Mouse (Mus musculus) cerebellum, adult 8-10 months (tissue): Measurements from ENCODE around the gene Coro1b.

Source experiments
- DNase-seq: peaks from one replicate; pipeline ENCODE4 v3.0.0; 2022

Coro1b gene

DNA sequence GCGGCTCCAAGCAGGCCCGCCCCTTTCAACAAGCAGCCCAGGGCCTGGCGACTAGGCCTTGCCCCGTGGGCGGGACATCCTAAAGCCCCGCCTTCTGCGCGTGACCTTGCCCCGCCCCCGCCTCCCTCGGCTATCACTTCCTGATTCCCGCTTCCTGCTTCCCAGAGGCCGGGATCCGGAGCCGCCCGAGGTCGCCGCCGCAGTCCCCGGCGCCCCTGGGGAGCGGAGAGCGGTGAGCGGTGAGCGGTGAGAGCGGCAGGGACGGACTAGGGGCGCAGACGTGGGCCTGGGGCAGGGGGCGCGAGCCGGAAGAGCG lies at the start of gene Coro1b:
Gene Coro1b (plus strand): TSS at position 129 of the 316 bp plus-strand sequence.
- peak; percentile 96 for DNase-seq

DNA sequence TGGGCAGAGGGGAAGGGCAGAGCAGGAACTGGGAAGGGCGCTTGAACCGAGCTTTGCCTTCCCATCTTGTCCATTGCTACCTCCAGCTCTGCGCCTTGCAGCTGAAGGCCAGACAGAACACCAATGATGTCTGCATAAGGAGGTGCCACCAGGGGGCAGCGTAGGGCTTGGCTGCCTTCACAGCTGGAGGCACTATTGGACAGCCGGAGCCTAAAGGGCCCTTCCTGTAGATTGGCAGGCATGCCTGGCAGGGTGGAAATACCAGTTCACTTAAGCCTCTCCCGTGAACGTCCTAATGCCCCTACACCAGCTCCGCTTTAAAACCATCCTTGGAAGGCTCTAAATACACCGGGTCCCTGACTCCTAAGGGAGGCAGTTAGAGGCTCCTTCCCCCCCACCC lies 49.4 kb upstream of the Coro1b start:
- peak; percentile 92 for DNase-seq

- DNase-seq: peak; percentile 74
Measured at GRCm38 (mm10) chr19:4099837-4100717, 48.3 kb upstream of the Coro1b start, which contains the start of gene Pitpnm1. Gene Pitpnm1, plus strand, starts transcription at chr19:4099998.

- DNase-seq: peak; percentile 85
Measured at GRCm38 (mm10) chr19:4100718-4101261, 47.6 kb upstream of the Coro1b start.

DNA sequence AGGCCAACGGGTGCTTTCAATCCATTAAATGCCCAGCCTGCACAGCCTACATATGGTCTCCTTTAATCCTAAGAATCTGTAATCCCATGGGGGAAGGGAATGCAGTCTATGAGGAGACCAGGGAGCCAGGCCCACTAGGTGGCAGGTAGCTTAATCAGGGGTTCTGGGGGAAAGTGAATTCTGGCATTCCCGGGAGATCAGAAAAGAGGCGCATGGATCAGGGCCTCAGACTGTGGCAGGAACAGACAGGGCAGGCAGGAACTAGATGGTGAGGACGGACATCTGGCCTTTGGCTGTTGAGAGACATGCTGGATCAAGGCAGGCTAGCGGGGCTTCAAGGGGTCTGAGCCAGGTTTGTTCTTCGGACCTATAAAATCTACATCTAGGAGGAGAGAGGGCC lies 47.0 kb upstream of the Coro1b start:
- DNase-seq: no peak

GRCm38 (mm10) chr19:4102049-4102448 lies 46.4 kb upstream of the Coro1b start:
- no peak for DNase-seq

DNA sequence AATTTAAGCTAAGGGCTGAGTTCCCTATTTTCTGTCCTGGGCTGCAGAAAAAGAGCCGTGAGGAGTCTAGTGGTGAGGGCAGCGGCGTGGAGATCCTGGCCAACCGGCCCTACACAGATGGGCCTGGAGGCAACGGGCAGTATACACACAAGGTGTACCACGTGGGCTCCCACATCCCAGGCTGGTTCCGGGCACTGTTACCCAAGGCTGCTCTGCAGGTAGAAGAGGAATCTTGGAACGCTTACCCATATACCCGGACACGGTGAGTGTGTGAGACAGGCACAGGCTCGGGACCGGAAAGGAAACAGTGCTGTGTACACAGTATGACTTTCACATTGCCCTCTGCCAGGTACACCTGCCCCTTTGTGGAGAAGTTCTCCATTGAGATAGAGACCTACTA lies 45.8 kb upstream of the Coro1b start:
- DNase-seq: peak; percentile 63

- DNase-seq: no peak
Measured at GRCm38 (mm10) chr19:4103294-4103693, 45.1 kb upstream of the Coro1b start.

GRCm38 (mm10) chr19:4103792-4104191 lies 44.6 kb upstream of the Coro1b start:
- no peak for DNase-seq

GRCm38 (mm10) chr19:4104675-4105194 lies 43.7 kb upstream of the Coro1b start:
- DNase-seq: no peak

- no peak for DNase-seq
Measured at GRCm38 (mm10) chr19:4106654-4107053, 41.8 kb upstream of the Coro1b start.

DNA sequence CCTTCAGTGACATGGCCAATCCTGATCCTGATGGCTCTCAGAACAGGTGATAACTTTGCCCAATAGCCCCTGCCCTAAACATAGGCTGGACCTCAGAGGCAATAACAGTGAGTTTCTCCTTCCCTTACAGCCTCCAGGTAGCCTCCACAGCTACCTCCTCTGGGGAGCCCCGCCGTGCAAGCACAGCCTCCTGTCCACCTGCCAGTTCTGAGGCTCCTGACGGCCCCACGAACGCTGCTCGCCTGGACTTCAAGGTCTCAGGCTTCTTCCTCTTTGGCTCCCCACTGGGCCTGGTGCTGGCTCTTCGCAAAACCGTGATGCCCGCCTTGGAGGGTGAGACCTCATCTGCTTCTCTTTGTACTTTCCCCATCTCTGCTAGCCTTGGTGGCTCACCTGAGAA lies 39.9 kb upstream of the Coro1b start:
- no peak for DNase-seq

DNA sequence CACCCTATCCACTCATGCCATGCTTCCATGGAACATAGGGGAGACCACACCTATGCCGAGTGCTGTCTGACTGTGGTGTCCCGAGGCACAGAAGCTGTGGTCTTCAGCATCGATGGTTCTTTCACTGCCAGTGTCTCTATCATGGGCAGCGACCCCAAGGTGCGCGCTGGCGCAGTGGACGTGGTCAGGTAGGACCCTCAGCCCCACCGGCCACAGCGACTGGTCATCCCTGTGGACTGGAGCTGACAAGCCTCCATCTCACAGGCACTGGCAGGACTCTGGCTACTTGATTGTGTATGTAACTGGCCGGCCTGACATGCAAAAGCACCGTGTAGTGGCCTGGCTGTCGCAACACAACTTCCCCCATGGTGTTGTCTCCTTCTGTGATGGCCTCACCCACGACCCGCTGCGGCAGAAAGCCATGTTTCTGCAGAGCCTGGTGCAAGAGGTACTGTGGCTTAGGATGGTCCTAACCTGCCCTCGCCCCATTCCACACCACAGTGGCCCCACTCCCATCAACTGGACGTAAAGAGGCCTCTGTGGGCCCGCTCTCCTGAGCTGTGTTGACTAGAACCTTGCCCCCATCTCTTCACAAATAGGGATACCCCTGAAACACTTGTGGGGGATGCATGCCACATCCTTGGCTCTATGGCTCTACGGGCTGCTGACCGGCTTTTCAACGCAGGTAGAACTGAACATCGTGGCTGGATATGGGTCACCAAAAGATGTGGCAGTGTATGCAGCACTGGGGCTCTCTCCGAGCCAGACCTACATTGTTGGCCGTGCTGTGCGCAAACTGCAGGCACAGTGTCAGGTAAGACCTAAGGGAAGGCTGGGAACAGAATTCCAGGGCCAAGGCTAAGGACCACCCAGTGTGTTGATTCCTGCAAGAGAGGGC lies 36.1 kb upstream of the Coro1b start:
- no peak for DNase-seq

GRCm38 (mm10) chr19:4113186-4113805 lies 35.1 kb upstream of the Coro1b start:
- DNase-seq: peak; percentile 97

GRCm38 (mm10) chr19:4113806-4114230 lies 34.6 kb upstream of the Coro1b start:
- no peak for DNase-seq

GRCm38 (mm10) chr19:4114551-4114950 lies 33.9 kb upstream of the Coro1b start:
- DNase-seq: no peak

GRCm38 (mm10) chr19:4115144-4115543 lies 33.3 kb upstream of the Coro1b start:
- no peak for DNase-seq

GRCm38 (mm10) chr19:4115816-4116215 lies 32.6 kb upstream of the Coro1b start:
- DNase-seq: no peak

DNA sequence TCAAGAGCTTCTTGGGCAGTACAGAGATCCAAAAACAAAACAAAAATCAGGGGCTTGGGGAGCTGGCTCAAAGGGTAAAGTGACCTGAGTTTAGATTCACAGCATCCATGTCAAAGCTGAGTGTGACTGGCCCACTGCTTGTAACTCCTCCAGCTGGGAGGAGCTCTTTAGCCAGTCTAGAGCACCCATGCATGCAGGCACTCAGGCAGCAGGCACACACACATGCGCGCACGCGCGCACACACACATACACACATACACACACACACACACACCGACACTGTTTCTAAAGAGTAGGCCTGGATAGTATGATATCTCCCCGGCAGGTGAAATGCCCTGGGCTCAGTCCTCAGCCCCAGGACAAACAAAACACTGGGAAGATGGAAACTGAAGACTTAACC lies 31.4 kb upstream of the Coro1b start:
- no peak for DNase-seq

- no peak for DNase-seq
Measured at GRCm38 (mm10) chr19:4118350-4118749, 30.1 kb upstream of the Coro1b start.

DNA sequence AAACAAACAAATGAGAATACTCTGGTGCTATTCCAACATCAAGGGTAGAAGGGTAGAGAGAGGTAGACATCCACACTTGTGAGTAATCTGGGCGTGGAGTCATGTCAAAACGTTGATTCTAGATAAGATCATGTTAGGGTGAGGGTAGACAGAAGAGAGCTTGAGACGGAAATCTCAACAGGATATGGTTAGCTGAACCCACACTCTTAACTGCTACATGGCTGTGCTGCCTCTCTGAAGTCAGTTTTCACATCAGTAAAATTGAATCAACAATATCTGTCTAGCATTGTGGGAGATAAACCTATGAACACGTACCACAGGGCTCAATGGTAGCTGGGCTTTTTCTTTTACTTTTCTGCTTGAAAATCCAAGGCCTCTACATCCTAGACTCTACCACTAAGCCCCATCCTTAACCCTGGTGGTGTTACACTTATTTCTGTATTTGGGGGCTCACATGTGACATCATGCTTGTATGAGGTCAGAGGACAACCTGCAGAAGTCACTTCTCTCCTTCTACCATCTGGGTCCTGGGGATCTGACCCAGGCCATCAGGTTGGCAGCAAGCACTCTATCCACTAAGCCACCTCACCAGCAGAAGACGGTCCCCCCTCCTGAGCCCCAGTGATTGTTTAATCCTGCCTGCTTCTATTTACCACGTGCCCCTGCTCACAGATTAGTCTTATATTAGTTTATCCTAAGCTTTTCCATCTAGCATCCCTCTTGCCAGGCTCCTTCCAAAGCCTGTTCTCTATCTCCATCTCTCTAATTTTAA lies 28.5 kb upstream of the Coro1b start:
- DNase-seq: no peak

- no peak for DNase-seq
Measured at GRCm38 (mm10) chr19:4120496-4120895, 27.9 kb upstream of the Coro1b start.
